Mouse (Mus musculus): ENCODE results near the gene Prr3. TPM values are rescaled to one million over a fixed set of nuclear protein-coding genes. Genes with fewer than 3 reads are reported as not detected.
"Not testable (repeated sequence)": the region's sequence is repeated elsewhere in the genome, so short reads cannot be mapped to it uniquely, and the experiment has no call there.

Prr3 gene
- polyA plus RNA-seq, 1 experiment from 2014 or later = 37.7 TPM

DNA sequence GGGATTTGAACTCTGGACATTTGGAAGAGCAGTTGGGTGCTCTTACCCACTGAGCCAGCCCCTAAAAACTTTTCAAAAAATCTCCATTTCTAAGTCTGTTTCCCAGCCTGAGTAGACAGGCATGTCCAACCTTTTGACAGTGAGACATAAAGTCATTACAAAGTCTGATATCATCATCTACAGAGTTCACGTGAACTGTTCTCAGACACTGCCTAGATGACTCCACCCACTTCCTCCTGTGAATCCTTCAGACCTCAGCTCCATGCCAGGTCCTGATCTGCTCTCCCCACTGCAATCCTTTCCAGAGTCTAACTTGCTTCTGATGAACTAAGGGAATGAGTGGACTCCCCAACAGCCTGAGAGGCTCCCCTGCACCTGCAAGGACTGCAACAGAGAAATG, 7.9 kb downstream of the Prr3 start:
- Histone ChIP-seq H3K4me3 (ENCODE audit: low read depth, low read length) (no peak overlapping the region), H3K27me3 (ENCODE audit: control insufficient read depth, insufficient read depth, low read length) (no peaks in the 10 kb centered on the region), H3K9me3 (replicated peaks; ENCODE audit: control insufficient read depth, low read length) (no peaks in the 10 kb centered on the region), H3K27ac (replicated peaks; ENCODE audit: low read depth, low read length) (no peak overlapping the region), H3K36me3 (replicated peaks; ENCODE audit: control insufficient read depth, insufficient read depth, low read depth, low read length) (peaks cover 11% of the 10 kb centered on the region), H3K9ac (replicated peaks; ENCODE audit: low read length) (no peak overlapping the region), H3K4me1 (ENCODE audit: control insufficient read depth, insufficient read depth, low read length) (peaks cover 2% of the 10 kb centered on the region; the same call in 1 of the 2 replicates), H3K4me2 (ENCODE audit: low read depth, low read length) (no peak overlapping the region)
- 87% methylated on average over 1 of the region's 1 CpGs for WGBS
- DNase-seq (ENCODE audit: low spot score) (no peak), ATAC-seq (replicated peaks; ENCODE audit: insufficient number of reproducible peaks, low FRiP score, low TSS enrichment, low read depth) (no peak)

DNA sequence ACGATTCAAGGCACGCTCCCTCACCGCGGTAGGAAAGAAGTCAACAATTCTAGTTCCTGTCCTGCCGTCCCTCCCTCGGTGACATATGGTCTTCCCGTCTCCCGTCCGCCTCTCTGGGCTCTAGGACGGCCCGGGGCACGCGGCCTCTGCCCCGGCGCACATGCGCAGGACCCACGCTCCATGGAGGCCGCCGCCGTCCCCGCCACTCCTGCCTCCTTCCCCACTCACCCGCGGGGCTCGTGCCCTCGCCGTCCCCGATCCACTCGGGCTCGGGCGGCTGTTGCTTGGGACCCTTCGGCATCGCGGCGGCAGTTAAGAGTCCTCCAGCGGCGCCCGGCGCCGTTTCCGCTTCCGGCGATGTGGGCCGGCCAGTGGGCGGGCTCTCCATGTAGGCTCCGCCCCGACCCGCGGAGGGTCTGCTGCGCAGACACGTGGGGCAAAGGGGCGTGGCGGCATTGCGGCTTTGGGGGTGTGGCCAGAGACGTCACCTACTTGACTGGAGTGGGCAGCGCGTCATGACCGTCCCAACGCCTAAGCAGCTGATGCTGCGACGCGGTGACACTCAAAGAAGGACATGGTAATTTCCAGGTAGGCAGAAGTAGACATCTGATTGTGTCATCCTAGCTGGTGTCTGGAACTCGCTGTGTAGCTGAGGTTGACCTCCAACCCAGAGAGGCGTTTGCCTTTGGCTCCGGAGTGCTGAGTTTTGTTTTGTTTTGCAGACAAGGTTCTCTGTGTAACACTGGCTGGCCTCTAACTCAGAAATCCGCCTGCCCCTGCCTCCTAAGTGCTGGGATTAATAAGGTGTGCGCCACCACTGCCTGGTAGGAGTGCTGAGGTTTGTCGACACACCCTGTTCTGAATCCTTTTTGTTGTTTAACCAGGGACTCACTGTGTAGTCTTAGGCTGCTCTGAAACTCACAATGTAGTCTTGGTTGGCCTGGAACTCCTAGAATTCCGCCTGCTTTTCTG, 10.3 kb downstream of the Prr3 start, which contains the start of gene Abcf1:
Gene Abcf1 (minus strand): TSS at position 344 of the 972 bp plus-strand sequence.
- no peaks in the 10 kb centered on the region for H3K9me3 ChIP-seq (replicated peaks; ENCODE audit: control insufficient read depth, low read length)
- H3K4me2 ChIP-seq (ENCODE audit: low read depth, low read length) = peak within 1 kb of the TSS; percentile 70
- ATAC-seq (replicated peaks; ENCODE audit: insufficient number of reproducible peaks, low FRiP score, low TSS enrichment, low read depth) (peak; percentile 88), DNase-seq (ENCODE audit: low spot score) (peak; percentile 99)
- peaks cover 2% of the 10 kb centered on the region; the same call in 1 of the 2 replicates for H3K4me1 ChIP-seq (ENCODE audit: control insufficient read depth, insufficient read depth, low read length)
- peaks cover 11% of the 10 kb centered on the region for H3K36me3 ChIP-seq (replicated peaks; ENCODE audit: control insufficient read depth, insufficient read depth, low read depth, low read length)
- H3K27me3 ChIP-seq (ENCODE audit: control insufficient read depth, insufficient read depth, low read length) = no peaks in the 10 kb centered on the region
- peak within 1 kb of the TSS; percentile 69 for H3K4me3 ChIP-seq (ENCODE audit: low read depth, low read length)
- under 1% methylated on average over 68 of the region's 68 CpGs for WGBS
- H3K9ac ChIP-seq (replicated peaks; ENCODE audit: low read length) = peak within 1 kb of the TSS; percentile 80
- no peak within 1 kb of the TSS for H3K27ac ChIP-seq (replicated peaks; ENCODE audit: low read depth, low read length)

DNA sequence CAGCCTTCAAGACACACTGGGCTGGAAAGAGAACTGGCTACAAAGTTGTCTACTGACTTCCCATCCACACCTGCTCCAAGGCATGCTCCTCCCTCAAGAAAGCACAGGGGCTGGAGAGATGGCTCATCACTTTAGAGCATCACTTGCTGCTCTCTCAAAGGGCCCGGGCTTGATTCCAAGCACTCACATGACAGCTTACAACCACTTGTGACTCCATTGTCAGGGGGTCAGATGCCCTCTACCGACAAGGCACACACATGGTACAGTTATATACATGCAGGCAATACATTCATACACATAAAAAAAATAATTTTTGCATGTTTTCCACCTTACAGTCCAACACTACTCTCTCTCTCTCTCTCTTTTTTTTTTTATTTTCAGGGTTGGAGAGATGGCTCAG, 12.4 kb downstream of the Prr3 start:
- H3K36me3 ChIP-seq (replicated peaks; ENCODE audit: control insufficient read depth, insufficient read depth, low read depth, low read length) = peaks cover 5% of the 10 kb centered on the region
- H3K27ac ChIP-seq (replicated peaks; ENCODE audit: low read depth, low read length) = no peak overlapping the region

DNA sequence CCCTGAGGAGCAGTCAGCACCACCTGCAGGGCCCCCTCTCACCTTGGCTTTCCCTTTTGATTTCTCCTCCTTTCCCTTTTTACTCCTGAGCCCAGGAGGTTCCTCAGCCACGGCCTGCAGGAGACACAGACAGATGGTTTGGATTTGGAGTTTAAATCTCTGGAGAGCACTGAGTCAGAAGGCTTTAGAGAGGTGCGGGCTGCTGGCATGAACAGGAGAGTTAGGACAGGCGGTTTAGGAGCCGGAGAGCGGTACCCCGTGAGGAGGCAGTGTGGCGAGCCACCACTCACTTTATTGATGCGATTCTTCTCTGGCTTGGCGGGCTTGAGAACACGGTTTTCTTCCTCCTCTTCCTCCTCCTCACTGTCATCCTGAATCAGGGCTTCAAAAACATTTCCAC, 16.8 kb downstream of the Prr3 start:
- Histone ChIP-seq H3K36me3 (replicated peaks; ENCODE audit: control insufficient read depth, insufficient read depth, low read depth, low read length) (peaks cover 14% of the 10 kb centered on the region), H3K9me3 (replicated peaks; ENCODE audit: control insufficient read depth, low read length) (no peaks in the 10 kb centered on the region), H3K27ac (replicated peaks; ENCODE audit: low read depth, low read length) (no peak overlapping the region), H3K4me2 (ENCODE audit: low read depth, low read length) (no peak overlapping the region), H3K4me3 (ENCODE audit: low read depth, low read length) (no peak overlapping the region), H3K4me1 (ENCODE audit: control insufficient read depth, insufficient read depth, low read length) (no peaks in the 10 kb centered on the region), H3K9ac (replicated peaks; ENCODE audit: low read length) (no peak overlapping the region), H3K27me3 (ENCODE audit: control insufficient read depth, insufficient read depth, low read length) (no peaks in the 10 kb centered on the region)
- 84% methylated on average over 10 of the region's 10 CpGs for WGBS
- ATAC-seq (replicated peaks; ENCODE audit: insufficient number of reproducible peaks, low FRiP score, low TSS enrichment, low read depth) (no peak), DNase-seq (ENCODE audit: low spot score) (no peak)

More for the DNA sequence above, 12.4 kb downstream of the Prr3 start:
- Histone ChIP-seq H3K27me3 (ENCODE audit: control insufficient read depth, insufficient read depth, low read length) (no peaks in the 10 kb centered on the region), H3K9ac (replicated peaks; ENCODE audit: low read length) (no peak overlapping the region), H3K4me2 (ENCODE audit: low read depth, low read length) (no peak overlapping the region), H3K4me3 (ENCODE audit: low read depth, low read length) (no peak overlapping the region), H3K4me1 (ENCODE audit: control insufficient read depth, insufficient read depth, low read length) (peaks cover 2% of the 10 kb centered on the region; the same call in 1 of the 2 replicates), H3K9me3 (replicated peaks; ENCODE audit: control insufficient read depth, low read length) (no peaks in the 10 kb centered on the region)
- ATAC-seq (replicated peaks; ENCODE audit: insufficient number of reproducible peaks, low FRiP score, low TSS enrichment, low read depth) = no peak
- WGBS = 98% methylated on average over 2 of the region's 2 CpGs
- DNase-seq (ENCODE audit: low spot score) = no peak

GRCm38 (mm10) chr17:35958533-35959223, 21.4 kb downstream of the Prr3 start:
- Histone ChIP-seq H3K27ac (replicated peaks; ENCODE audit: low read depth, low read length) (no peak overlapping the region), H3K4me2 (ENCODE audit: low read depth, low read length) (no peak overlapping the region), H3K27me3 (ENCODE audit: control insufficient read depth, insufficient read depth, low read length) (no peaks in the 10 kb centered on the region), H3K4me1 (ENCODE audit: control insufficient read depth, insufficient read depth, low read length) (no peaks in the 10 kb centered on the region), H3K9me3 (replicated peaks; ENCODE audit: control insufficient read depth, low read length) (no peaks in the 10 kb centered on the region), H3K9ac (replicated peaks; ENCODE audit: low read length) (no peak overlapping the region), H3K36me3 (replicated peaks; ENCODE audit: control insufficient read depth, insufficient read depth, low read depth, low read length) (peaks cover 23% of the 10 kb centered on the region), H3K4me3 (ENCODE audit: low read depth, low read length) (no peak overlapping the region)
- 93% methylated on average over 15 of the region's 15 CpGs for WGBS
- no peak for ATAC-seq (replicated peaks; ENCODE audit: insufficient number of reproducible peaks, low FRiP score, low TSS enrichment, low read depth)
- DNase-seq (ENCODE audit: low spot score) = no peak

DNA sequence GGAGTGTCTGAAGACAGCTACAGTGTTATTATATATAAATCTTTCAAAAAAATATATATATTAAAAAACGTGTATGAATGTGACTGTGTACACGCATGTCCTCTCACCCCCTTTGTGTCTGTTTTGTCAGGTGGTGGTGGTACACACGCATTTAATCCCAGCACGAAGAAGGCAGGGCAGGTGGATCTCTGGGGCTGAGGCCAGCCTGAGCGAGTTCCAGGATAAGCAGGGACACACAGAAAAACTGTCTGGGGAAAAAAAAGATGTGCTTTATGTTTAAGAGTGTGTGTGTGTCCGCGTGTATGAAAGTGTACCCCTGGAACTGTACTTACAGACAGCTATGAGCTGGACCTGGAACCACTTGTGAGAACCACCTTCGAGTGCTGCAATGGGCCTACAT, 25.4 kb downstream of the Prr3 start:
- H3K4me3 ChIP-seq (ENCODE audit: low read depth, low read length) = no peak overlapping the region
- ATAC-seq (replicated peaks; ENCODE audit: insufficient number of reproducible peaks, low FRiP score, low TSS enrichment, low read depth) = no peak
- peaks cover 16% of the 10 kb centered on the region for H3K36me3 ChIP-seq (replicated peaks; ENCODE audit: control insufficient read depth, insufficient read depth, low read depth, low read length)
- no peak for DNase-seq (ENCODE audit: low spot score)
- no peak overlapping the region for H3K4me2 ChIP-seq (ENCODE audit: low read depth, low read length)
- H3K27me3 ChIP-seq (ENCODE audit: control insufficient read depth, insufficient read depth, low read length) = no peaks in the 10 kb centered on the region
- 75% methylated on average over 8 of the region's 8 CpGs for WGBS
- no peaks in the 10 kb centered on the region for H3K4me1 ChIP-seq (ENCODE audit: control insufficient read depth, insufficient read depth, low read length)
- H3K9ac ChIP-seq (replicated peaks; ENCODE audit: low read length) = no peak overlapping the region
- H3K27ac ChIP-seq (replicated peaks; ENCODE audit: low read depth, low read length) = no peak overlapping the region
- H3K9me3 ChIP-seq (replicated peaks; ENCODE audit: control insufficient read depth, low read length) = no peaks in the 10 kb centered on the region

DNA sequence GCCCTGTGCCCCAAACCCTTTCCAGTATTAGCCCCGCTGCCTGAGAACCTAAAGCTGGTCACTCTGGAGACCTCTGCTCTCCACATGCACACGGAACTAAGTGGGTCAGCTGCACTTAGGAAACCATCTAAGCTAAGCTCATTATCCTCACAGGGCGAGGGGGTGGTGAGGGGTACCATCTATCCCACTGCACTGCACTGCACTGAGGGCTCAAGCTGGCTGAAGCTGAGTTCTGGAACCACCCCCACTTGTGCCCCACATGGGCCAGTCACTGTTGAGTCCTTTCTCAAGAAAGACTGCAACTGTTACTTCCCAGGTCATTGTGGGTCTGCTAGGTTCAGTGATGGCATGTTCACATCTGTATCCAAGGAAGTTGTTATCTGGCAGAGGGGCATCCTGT, 27.5 kb downstream of the Prr3 start:
- not testable (repeated sequence) for H3K9ac ChIP-seq (replicated peaks; ENCODE audit: low read length); H3K27me3 ChIP-seq (ENCODE audit: control insufficient read depth, insufficient read depth, low read length); H3K36me3 ChIP-seq (replicated peaks; ENCODE audit: control insufficient read depth, insufficient read depth, low read depth, low read length); H3K27ac ChIP-seq (replicated peaks; ENCODE audit: low read depth, low read length); H3K9me3 ChIP-seq (replicated peaks; ENCODE audit: control insufficient read depth, low read length); H3K4me3 ChIP-seq (ENCODE audit: low read depth, low read length); H3K4me1 ChIP-seq (ENCODE audit: control insufficient read depth, insufficient read depth, low read length); H3K4me2 ChIP-seq (ENCODE audit: low read depth, low read length); DNase-seq (ENCODE audit: low spot score); ATAC-seq (replicated peaks; ENCODE audit: insufficient number of reproducible peaks, low FRiP score, low TSS enrichment, low read depth)
- WGBS = 78% methylated on average over 2 of the region's 3 CpGs

GRCm38 (mm10) chr17:35950946-35951345, 29.1 kb downstream of the Prr3 start:
- not testable (repeated sequence) for H3K4me1 ChIP-seq (ENCODE audit: control insufficient read depth, insufficient read depth, low read length); H3K9ac ChIP-seq (replicated peaks; ENCODE audit: low read length); DNase-seq (ENCODE audit: low spot score); H3K27me3 ChIP-seq (ENCODE audit: control insufficient read depth, insufficient read depth, low read length); H3K4me3 ChIP-seq (ENCODE audit: low read depth, low read length); ATAC-seq (replicated peaks; ENCODE audit: insufficient number of reproducible peaks, low FRiP score, low TSS enrichment, low read depth); H3K36me3 ChIP-seq (replicated peaks; ENCODE audit: control insufficient read depth, insufficient read depth, low read depth, low read length); H3K9me3 ChIP-seq (replicated peaks; ENCODE audit: control insufficient read depth, low read length); H3K27ac ChIP-seq (replicated peaks; ENCODE audit: low read depth, low read length); H3K4me2 ChIP-seq (ENCODE audit: low read depth, low read length)
